Mouse (Mus musculus) cortical plate, adult 2 months (tissue): ENCODE results near the gene Hadhb.

Experiments
- CTCF ChIP-seq: fragments of 200-500 bp; IDR thresholded peaks from 2 replicates; pipeline ENCODE4 v1.5.1; 2011; ENCODE audit warnings: mild to moderate bottlenecking, control low read depth, low read length; ENCODE audit not compliant: insufficient read depth; ENCODE audit errors: extremely low read depth
- POLR2A ChIP-seq: fragments of 200-500 bp; IDR thresholded peaks from 2 replicates; pipeline ENCODE4 v1.6.1; 2011; ENCODE audit warnings: mild to moderate bottlenecking, low read length, control low read depth; ENCODE audit not compliant: insufficient read depth; ENCODE audit errors: extremely low read depth

GRCm38 (mm10) chr5:30128680-30129079 is 26.4 kb upstream of the Hadhb start:
- TF ChIP-seq POLR2A (no peak), CTCF (no peak)
